Mouse (Mus musculus): Measurements from ENCODE around the gene Dmxl2.

- TF ChIP-seq CTCF (IDR thresholded peaks at IDR 0.05; ENCODE audit: low read depth) (peak; percentile 15; the same call in 1 of the 2 replicates), EP300 (IDR thresholded peaks at IDR 0.05; ENCODE audit: low read depth) (no peak)
Observed at GRCm38 (mm10) chr9:54478117-54478516, 23.3 kb downstream of the Dmxl2 start.

Data from heart, postnatal 0 days (tissue).